Mouse (Mus musculus) midbrain, postnatal 0 days (tissue): Measurements from ENCODE around the gene Pak2. TPM values are rescaled to one million over a fixed set of nuclear protein-coding genes. Genes with fewer than 3 reads are reported as not detected.
A peak's percentile ranks its signal among the peaks of the same experiment; 100 is the strongest.

Experiments
- ATAC-seq: fragments of 200-750 bp; cut with Nextera tagmentation; 2 replicates; pipeline ENCODE4 v1.8.0; 2017; ENCODE audit warnings: moderate number of reproducible peaks, mild to moderate bottlenecking, moderate TSS enrichment, moderate library complexity; ENCODE audit not compliant: low FRiP score
- DNase-seq: peaks from one replicate; pipeline ENCODE4 v3.0.0-alpha.2; 2015; ENCODE audit warnings: low spot score
- H3K27ac ChIP-seq: fragments of 300-500 bp; sonication (generic); 2 replicates; pipeline ENCODE4 v1.5.1; 2014; ENCODE audit warnings: low read depth, mild to moderate bottlenecking, low read length, mixed read lengths
- H3K27me3 ChIP-seq: fragments of 300-500 bp; sonication (generic); 2 replicates; pipeline ENCODE4 v1.6.1; 2014; ENCODE audit warnings: low read length, control low read depth, mixed read lengths; ENCODE audit not compliant: insufficient read depth
- H3K36me3 ChIP-seq: fragments of 300-500 bp; sonication (generic); 2 replicates; pipeline ENCODE4 v1.6.1; 2014; ENCODE audit warnings: low read length, control low read depth, mixed read lengths; ENCODE audit not compliant: insufficient read depth
- H3K4me1 ChIP-seq: fragments of 300-500 bp; sonication (generic); 2 replicates; pipeline ENCODE4 v1.6.1; 2014; ENCODE audit warnings: mild to moderate bottlenecking, control low read depth, antibody characterized with exemption, low read length, mixed read lengths; ENCODE audit not compliant: insufficient read depth
- H3K4me2 ChIP-seq: fragments of 300-500 bp; sonication (generic); 2 replicates; pipeline ENCODE4 v1.6.1; 2014; ENCODE audit warnings: low read depth, mild to moderate bottlenecking, low read length, mixed read lengths; ENCODE audit not compliant: poor library complexity, severe bottlenecking
- H3K4me3 ChIP-seq: fragments of 300-500 bp; sonication (generic); 2 replicates; pipeline ENCODE4 v1.5.1; 2014; ENCODE audit warnings: low read depth, mild to moderate bottlenecking, low read length, moderate library complexity
- H3K9ac ChIP-seq: fragments of 300-500 bp; sonication (generic); replicated peaks from 2 replicates; pipeline ENCODE4 v1.6.1; 2014; ENCODE audit warnings: mild to moderate bottlenecking, low read length, moderate library complexity, mixed read lengths; ENCODE audit not compliant: poor library complexity, severe bottlenecking
- H3K9me3 ChIP-seq: fragments of 300-500 bp; sonication (generic); 2 replicates; pipeline ENCODE4 v1.6.1; 2016; ENCODE audit warnings: low read length, control low read depth
- CTCF ChIP-seq: IDR thresholded peaks from 2 replicates; pipeline ENCODE4 v1.5.1; 2016; ENCODE audit warnings: antibody characterized with exemption, mild to moderate bottlenecking
- WGBS: fragments of 180-500 bp; shearing (Covaris S2); extraction: QIAGEN DNeasy Blood & Tissue Kit; methylation state at CpG from one replicate; pipeline ENCODE4 v1.1.7; 2014; 5-methylcytosine and 5-hydroxymethylcytosine counted together
- polyA plus RNA-seq: library from polyadenylated mRNA; unstranded; fragments of >200 nt; fragmentation: Nextera tagmentation; extraction: Ambion mirVana; gene quantifications from 2 replicates; pipeline ENCODE4 v1.2.1, GENCODE M21; 2015
- total RNA-seq: library from RNA; depleted of rRNA; stranded (reverse); fragments of >200 nt; gene quantifications from 2 replicates; pipeline ENCODE4 v1.2.3, GENCODE M21; 2014; rRNA removed

The Pak2 gene
- total RNA-seq (35.3 and 37.1 TPM in 2 replicates), polyA plus RNA-seq (23.0 and 26.0 TPM in 2 replicates)

DNA sequence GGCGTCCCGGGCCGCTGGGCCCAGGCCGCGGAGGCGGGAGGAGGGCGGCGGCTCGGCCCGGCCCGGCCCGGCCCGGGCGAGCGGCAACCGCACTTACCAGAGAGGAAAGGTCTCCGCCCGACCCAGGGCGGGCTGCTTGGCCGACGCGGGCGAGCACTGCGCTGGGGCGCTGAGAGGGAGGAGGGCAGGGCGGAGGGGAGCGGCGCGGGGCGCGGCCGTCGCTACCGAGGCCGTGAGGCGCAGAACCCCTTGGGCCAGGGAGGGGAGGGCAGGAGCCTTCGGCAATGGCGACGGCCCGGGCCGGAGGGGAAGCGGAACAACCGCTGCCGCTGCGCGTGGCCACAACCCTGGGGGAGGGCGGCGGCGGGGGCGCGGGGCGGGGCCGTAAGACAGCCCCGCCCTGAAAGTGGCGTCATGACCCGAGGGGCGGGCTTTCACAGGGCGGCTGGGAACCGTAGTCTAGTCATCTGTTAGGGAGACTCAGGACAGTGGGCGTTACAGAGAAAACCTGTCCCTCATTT is at the start of gene Pak2:
Pak2 (minus strand) TSS at position 352 of the 521 bp plus-strand sequence.
- DNase-seq (peak; percentile 90), ATAC-seq (peak; percentile 98)
- 1% methylated on average over 41 of the region's 60 CpGs for WGBS

GRCm38 (mm10) chr16:32127046-32127445 is 47.9 kb upstream of the Pak2 start:
- no peak for TF ChIP-seq CTCF
- WGBS = 89% methylated on average over 4 of the region's 4 CpGs
- H3K27ac ChIP-seq = no peak overlapping the region

More for the DNA sequence above, at the start of gene Pak2:
- Histone ChIP-seq H3K27me3 (no peaks in the 10 kb centered on the region), H3K4me2 (peak within 1 kb of the TSS; percentile 64), H3K9me3 (no peaks in the 10 kb centered on the region), H3K36me3 (peaks cover 5% of the 10 kb centered on the region; the same call in 1 of the 2 replicates), H3K4me1 (peaks cover 9% of the 10 kb centered on the region; the same call in 1 of the 2 replicates), H3K27ac (peak within 1 kb of the TSS; percentile 85), H3K4me3 (peak within 1 kb of the TSS; percentile 100), H3K9ac (peak within 1 kb of the TSS; percentile 92)
- TF ChIP-seq CTCF = no peak

GRCm38 (mm10) chr16:32125364-32125763 is 46.2 kb upstream of the Pak2 start:
- Histone ChIP-seq H3K9ac (no peak overlapping the region), H3K4me3 (no peak overlapping the region), H3K27me3 (no peaks in the 10 kb centered on the region), H3K36me3 (no peaks in the 10 kb centered on the region), H3K27ac (no peak overlapping the region), H3K9me3 (no peaks in the 10 kb centered on the region), H3K4me1 (no peaks in the 10 kb centered on the region), H3K4me2 (no peak overlapping the region)
- WGBS = 90% methylated on average over 3 of the region's 3 CpGs
- no peak for TF ChIP-seq CTCF
- no peak for ATAC-seq
- no peak for DNase-seq

More at GRCm38 (mm10) chr16:32127046-32127445, 47.9 kb upstream of the Pak2 start:
- Histone ChIP-seq H3K36me3 (no peaks in the 10 kb centered on the region), H3K4me2 (no peak overlapping the region), H3K4me1 (no peaks in the 10 kb centered on the region), H3K4me3 (no peak overlapping the region), H3K9ac (no peak overlapping the region), H3K27me3 (no peaks in the 10 kb centered on the region), H3K9me3 (no peaks in the 10 kb centered on the region)
- DNase-seq (no peak), ATAC-seq (no peak)

DNA sequence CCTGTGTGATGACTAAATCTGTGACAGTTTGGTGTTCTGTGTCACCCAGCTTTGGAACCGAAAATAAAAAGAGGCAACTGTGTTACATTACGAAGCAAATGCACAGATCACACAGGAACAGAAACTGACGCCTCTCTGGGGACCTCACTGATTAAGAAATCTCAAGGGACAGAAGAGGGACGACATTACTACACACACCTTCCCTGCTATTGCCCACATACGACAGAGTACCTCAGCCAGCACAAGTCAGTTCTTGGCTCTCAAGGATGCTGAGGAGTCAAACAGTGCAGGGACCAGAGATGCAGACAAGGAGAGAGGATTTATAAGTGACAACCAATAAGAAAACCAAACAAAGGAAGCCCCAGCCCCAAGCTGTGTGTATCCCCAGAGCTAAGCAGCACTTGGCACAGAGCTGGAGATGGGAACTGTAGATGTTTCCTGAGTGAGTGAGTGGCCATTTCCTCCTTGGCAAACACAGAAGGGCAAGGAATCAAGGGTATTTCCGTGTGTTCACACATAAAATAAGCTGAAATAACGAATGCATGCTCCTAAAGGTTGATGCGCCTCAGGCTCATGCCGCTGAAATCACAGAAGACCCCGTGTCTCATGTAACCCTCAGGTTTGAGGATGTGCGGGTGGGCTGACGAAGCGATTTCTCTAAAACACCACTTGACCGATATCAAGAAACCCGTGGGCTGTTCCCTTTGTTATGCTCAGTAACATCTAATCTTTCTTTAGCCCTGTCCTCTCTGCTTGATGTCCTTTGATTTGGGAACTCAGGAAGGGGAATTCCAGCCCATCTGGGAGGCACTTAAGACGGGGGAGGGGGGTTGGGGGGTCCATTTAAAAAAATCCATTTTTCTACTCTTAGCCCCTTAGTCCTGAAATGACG is 45.5 kb upstream of the Pak2 start:
- H3K4me1 ChIP-seq = no peaks in the 10 kb centered on the region
- no peaks in the 10 kb centered on the region for H3K9me3 ChIP-seq
- no peaks in the 10 kb centered on the region for H3K36me3 ChIP-seq
- WGBS = 67% methylated on average over 17 of the region's 17 CpGs
- H3K4me3 ChIP-seq = no peak overlapping the region
- no peak overlapping the region for H3K9ac ChIP-seq
- no peak for TF ChIP-seq CTCF
- DNase-seq (no peak), ATAC-seq (no peak)
- no peak overlapping the region for H3K4me2 ChIP-seq
- no peak overlapping the region for H3K27ac ChIP-seq
- H3K27me3 ChIP-seq = no peaks in the 10 kb centered on the region

GRCm38 (mm10) chr16:32124020-32124419 is 44.9 kb upstream of the Pak2 start:
- WGBS = 93% methylated on average over 7 of the region's 7 CpGs
- no peak overlapping the region for H3K4me2 ChIP-seq

GRCm38 (mm10) chr16:32120454-32120853 is 41.3 kb upstream of the Pak2 start:
- no peak overlapping the region for H3K4me3 ChIP-seq
- H3K9me3 ChIP-seq = no peaks in the 10 kb centered on the region
- no peak for DNase-seq
- no peak overlapping the region for H3K27ac ChIP-seq
- no peaks in the 10 kb centered on the region for H3K27me3 ChIP-seq
- H3K4me1 ChIP-seq = no peaks in the 10 kb centered on the region
- ATAC-seq = no peak
- 74% methylated on average over 3 of the region's 3 CpGs for WGBS
- no peak overlapping the region for H3K4me2 ChIP-seq
- TF ChIP-seq CTCF = no peak
- H3K36me3 ChIP-seq = no peaks in the 10 kb centered on the region
- H3K9ac ChIP-seq = no peak overlapping the region

More at GRCm38 (mm10) chr16:32124020-32124419, 44.9 kb upstream of the Pak2 start:
- no peaks in the 10 kb centered on the region for H3K9me3 ChIP-seq
- H3K27me3 ChIP-seq = no peaks in the 10 kb centered on the region
- no peaks in the 10 kb centered on the region for H3K4me1 ChIP-seq
- H3K36me3 ChIP-seq = no peaks in the 10 kb centered on the region
- ATAC-seq (no peak), DNase-seq (no peak)
- H3K9ac ChIP-seq = no peak overlapping the region
- no peak overlapping the region for H3K4me3 ChIP-seq
- no peak overlapping the region for H3K27ac ChIP-seq
- TF ChIP-seq CTCF = no peak
